Mouse (Mus musculus): ENCODE data around the gene Acer3.

Acer3 gene

GRCm38 (mm10) chr7:98178560-98179231 lies 142.3 kb downstream of the Acer3 start:
- no peak for DNase-seq (ENCODE audit: low spot score)

- DNase-seq (ENCODE audit: low spot score): peak; percentile 63
Observed at GRCm38 (mm10) chr7:98177929-98178559, 143.0 kb downstream of the Acer3 start, which contains the start of gene Capn5. TSS of gene Capn5 (minus strand) at chr7:98178274.

- no peak for DNase-seq (ENCODE audit: low spot score)
Observed at GRCm38 (mm10) chr7:98177566-98177928, 143.5 kb downstream of the Acer3 start.

GRCm38 (mm10) chr7:98177071-98177485 lies 143.9 kb downstream of the Acer3 start:
- DNase-seq (ENCODE audit: low spot score): no peak

GRCm38 (mm10) chr7:98176322-98177070 lies 144.5 kb downstream of the Acer3 start:
- no peak for DNase-seq (ENCODE audit: low spot score)

GRCm38 (mm10) chr7:98174883-98175755 lies 145.9 kb downstream of the Acer3 start:
- DNase-seq (ENCODE audit: low spot score): no peak

GRCm38 (mm10) chr7:98173408-98173807 lies 147.6 kb downstream of the Acer3 start:
- DNase-seq (ENCODE audit: low spot score): no peak

- no peak for DNase-seq (ENCODE audit: low spot score)
Observed at GRCm38 (mm10) chr7:98172661-98173060, 148.3 kb downstream of the Acer3 start.

- DNase-seq (ENCODE audit: low spot score): peak; percentile 85
Observed at GRCm38 (mm10) chr7:98171141-98172073, 149.6 kb downstream of the Acer3 start.

GRCm38 (mm10) chr7:98164999-98165528 lies 155.9 kb downstream of the Acer3 start:
- DNase-seq (ENCODE audit: low spot score): peak; percentile 84

GRCm38 (mm10) chr7:98164382-98164998 lies 156.5 kb downstream of the Acer3 start:
- no peak for DNase-seq (ENCODE audit: low spot score)

- peak; percentile 81 for DNase-seq (ENCODE audit: low spot score)
Observed at GRCm38 (mm10) chr7:98163700-98164099, 157.3 kb downstream of the Acer3 start.

GRCm38 (mm10) chr7:98162239-98162638 lies 158.8 kb downstream of the Acer3 start:
- DNase-seq (ENCODE audit: low spot score): peak; percentile 65

GRCm38 (mm10) chr7:98160041-98160740 lies 160.8 kb downstream of the Acer3 start:
- DNase-seq (ENCODE audit: low spot score): peak; percentile 68

GRCm38 (mm10) chr7:98158481-98158880 lies 162.5 kb downstream of the Acer3 start:
- DNase-seq (ENCODE audit: low spot score): peak; percentile 91

- no peak for DNase-seq (ENCODE audit: low spot score)
Observed at GRCm38 (mm10) chr7:98157636-98158332, 163.2 kb downstream of the Acer3 start.
